Mouse (Mus musculus) splenic B cell, adult 2 months (primary cell): ENCODE data around the gene Hist1h4i.
"Not testable (repeated sequence)": the region's sequence is repeated elsewhere in the genome, so short reads cannot be mapped to it uniquely, and the experiment has no call there.

ENCODE experiments used
- DNase-seq: peaks from one replicate; pipeline ENCODE4 v3.0.0-alpha.2; 2011; ENCODE audit warnings: low read depth, low spot score
- H3K27me3 ChIP-seq: 2 replicates; pipeline ENCODE4 v1.6.1; 2012; ENCODE audit warnings: mild to moderate bottlenecking, low read length, moderate library complexity, mixed read lengths; ENCODE audit not compliant: control insufficient read depth, poor library complexity, insufficient read depth, severe bottlenecking
- H3K36me3 ChIP-seq: 2 replicates; pipeline ENCODE4 v1.6.1; 2012; ENCODE audit warnings: mild to moderate bottlenecking, low read length, moderate library complexity, mixed read lengths; ENCODE audit not compliant: control insufficient read depth, poor library complexity, insufficient read depth, severe bottlenecking

Gene Hist1h4i

DNA sequence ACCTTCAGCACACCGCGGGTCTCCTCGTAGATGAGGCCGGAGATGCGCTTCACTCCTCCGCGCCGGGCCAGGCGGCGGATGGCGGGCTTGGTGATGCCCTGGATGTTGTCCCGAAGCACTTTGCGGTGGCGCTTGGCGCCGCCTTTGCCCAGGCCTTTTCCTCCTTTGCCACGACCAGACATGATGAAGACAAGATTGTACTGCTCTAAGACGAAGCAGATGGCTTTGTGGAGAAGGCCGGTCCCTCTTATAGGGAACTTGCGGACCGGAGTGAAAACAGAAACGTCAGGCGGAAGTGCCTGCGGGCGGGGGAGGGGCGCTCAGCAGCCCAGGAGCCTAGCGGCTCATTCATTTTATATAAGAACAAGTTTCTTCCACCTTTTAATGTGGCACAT is at the start of gene Hist1h4i:
Gene Hist1h4i, minus strand, starts transcription at position 221 of the 395 bp plus-strand sequence.
- H3K27me3 ChIP-seq, H3K36me3 ChIP-seq: not testable (repeated sequence)
- DNase-seq = peak; percentile 98

DNA sequence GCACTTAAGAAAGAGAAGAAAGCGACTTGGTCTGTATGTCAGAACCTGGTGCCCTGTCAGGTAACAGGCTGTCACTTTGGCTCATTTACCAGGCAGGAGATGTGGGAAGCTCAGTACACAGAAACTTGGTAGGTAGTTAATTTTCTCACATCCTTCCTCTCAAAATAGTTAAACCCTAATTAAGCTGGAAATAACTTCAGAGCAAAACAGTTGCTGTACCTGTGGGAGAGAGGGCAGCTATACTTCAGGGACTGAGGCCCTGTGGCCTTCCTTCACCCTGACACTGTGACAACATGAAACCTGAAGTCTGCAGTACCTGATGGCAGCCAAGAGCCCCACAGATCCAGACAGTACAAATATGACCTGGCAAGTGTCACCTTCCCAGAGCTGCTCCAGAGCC is 43.0 kb upstream of the Hist1h4i start, which contains the start of gene Vmn1r188:
Gene Vmn1r188, plus strand, starts transcription at position 301 of the 400 bp plus-strand sequence.
- H3K36me3 ChIP-seq, DNase-seq, H3K27me3 ChIP-seq: not testable (repeated sequence)

DNA sequence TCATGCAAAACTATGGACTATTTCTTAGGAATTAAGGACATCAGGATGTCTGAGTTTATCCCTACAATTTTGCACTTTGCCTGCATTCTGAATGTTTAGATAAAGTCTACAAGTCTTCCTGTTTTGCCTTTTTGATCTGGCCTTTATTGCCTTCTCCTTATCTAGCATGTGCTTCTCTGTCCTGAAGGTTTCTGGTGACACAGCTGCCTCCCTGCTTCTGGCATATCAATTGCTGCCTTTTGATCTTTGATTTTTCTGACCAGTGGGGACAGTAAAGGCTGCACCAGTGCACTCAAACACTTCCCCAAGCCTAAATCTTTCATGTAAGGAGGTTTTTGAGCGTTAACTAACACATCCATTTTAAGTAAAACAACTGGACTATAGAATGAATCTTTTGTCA is 22.3 kb upstream of the Hist1h4i start:
- no peak for DNase-seq
- H3K27me3 ChIP-seq = no peaks in the 10 kb centered on the region; the same call in 1 of the 2 replicates

DNA sequence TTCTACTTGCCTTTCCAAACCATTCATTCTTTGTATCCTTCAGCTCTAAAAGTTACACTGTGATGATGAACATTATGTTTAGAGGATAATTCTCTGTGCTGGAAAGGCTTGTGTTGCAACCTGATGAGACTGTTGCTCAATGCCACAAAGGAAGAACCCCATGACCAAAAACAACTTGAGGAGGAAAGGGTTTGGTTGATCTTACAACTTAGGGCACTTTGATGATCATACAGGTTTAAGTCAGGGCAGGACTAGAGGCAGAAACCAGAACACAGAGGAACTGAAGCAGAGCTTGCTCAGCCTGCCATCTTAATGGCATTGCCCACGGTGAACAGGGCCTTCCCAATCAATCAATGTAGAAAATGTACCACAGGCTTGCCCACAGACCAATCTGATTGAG is 20.3 kb upstream of the Hist1h4i start:
- DNase-seq = no peak
- Histone ChIP-seq H3K36me3 (no peaks in the 10 kb centered on the region), H3K27me3 (no peaks in the 10 kb centered on the region; the same call in 1 of the 2 replicates)

More for the DNA sequence above, 22.3 kb upstream of the Hist1h4i start:
- no peaks in the 10 kb centered on the region for H3K36me3 ChIP-seq

DNA sequence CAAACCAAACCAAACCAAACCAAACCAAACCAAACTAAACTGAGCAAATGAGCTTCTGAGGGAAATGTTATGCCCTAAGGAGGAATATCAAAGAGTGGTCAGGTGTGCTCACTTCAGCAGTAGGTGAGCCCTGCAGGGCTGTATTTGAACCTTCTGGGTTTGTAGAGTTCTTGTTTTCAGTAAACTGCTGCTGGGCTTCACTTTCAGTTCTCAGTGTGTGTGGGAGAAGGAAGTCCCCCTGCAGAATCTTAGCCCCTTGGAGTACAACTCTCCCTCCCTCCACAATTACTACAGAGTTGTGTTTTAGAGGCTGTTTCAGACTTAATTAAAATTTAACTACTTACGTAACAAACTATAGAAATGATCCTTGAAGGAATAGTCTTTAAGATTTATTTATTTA is 12.6 kb upstream of the Hist1h4i start:
- no peak for DNase-seq
- H3K36me3 ChIP-seq = no peaks in the 10 kb centered on the region
- no peaks in the 10 kb centered on the region; the same call in 1 of the 2 replicates for H3K27me3 ChIP-seq

DNA sequence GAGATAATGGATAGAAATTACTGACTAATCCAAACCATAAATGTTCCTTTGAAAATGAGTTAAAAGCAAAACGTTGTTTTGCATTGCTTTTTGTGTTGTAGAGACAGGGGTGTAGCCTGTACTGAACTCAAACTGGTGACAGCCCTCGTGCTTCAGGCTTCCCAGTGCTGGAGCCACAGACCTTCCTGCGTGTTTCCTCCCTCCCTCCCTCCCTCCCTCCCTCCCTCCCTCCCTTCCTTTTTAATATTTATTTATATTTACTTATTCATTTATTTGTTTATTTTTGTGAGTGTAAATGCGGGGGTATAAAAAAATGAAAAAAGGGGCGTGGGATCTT is 10.3 kb upstream of the Hist1h4i start:
- no peaks in the 10 kb centered on the region; the same call in 1 of the 2 replicates for H3K27me3 ChIP-seq
- DNase-seq = no peak
- no peaks in the 10 kb centered on the region for H3K36me3 ChIP-seq

DNA sequence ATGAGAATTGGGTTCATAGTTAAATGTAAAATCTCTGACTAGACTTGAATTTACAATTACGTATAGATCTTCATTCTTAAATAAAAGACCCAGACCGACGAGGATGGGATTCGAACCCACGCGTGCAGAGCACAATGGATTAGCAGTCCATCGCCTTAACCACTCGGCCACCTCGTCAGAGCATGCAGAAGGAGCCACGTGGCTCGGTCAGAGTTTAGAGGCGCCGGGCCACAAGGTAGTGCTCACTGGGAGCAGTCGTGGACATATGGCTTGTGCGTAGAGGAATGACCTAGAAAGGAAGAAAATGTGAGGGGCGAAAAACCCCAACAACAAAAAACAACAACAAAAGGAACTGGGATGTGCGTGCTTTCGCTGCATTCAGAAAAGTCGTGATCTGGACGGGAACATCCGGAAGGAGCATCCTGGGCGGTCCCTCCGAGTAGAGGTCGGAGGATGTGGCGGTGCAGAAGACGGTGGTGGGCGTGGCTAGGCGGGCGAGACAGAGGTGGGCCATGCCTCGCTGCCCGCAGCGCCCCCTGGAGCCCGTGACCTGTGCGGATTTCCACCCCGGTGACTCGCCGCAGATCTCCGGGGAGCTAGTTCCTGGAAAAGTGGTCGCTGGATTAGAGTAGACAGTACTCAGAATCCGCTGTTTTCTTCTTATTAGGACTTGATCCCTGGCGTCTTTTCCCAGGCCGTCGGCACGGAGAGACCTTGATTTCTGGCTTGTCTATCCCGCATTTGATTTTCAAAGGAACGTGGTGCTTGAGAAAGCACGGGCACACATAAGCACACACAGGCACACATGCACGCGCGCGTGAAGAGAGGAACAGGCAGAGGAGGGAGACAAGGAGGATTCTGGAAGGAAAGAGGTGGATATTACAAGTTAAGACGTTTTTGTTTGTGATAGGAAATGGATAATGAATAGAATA is 9.7 kb upstream of the Hist1h4i start:
- Histone ChIP-seq H3K27me3 (no peaks in the 10 kb centered on the region; the same call in 1 of the 2 replicates), H3K36me3 (no peaks in the 10 kb centered on the region)
- DNase-seq = peak; percentile 96

DNA sequence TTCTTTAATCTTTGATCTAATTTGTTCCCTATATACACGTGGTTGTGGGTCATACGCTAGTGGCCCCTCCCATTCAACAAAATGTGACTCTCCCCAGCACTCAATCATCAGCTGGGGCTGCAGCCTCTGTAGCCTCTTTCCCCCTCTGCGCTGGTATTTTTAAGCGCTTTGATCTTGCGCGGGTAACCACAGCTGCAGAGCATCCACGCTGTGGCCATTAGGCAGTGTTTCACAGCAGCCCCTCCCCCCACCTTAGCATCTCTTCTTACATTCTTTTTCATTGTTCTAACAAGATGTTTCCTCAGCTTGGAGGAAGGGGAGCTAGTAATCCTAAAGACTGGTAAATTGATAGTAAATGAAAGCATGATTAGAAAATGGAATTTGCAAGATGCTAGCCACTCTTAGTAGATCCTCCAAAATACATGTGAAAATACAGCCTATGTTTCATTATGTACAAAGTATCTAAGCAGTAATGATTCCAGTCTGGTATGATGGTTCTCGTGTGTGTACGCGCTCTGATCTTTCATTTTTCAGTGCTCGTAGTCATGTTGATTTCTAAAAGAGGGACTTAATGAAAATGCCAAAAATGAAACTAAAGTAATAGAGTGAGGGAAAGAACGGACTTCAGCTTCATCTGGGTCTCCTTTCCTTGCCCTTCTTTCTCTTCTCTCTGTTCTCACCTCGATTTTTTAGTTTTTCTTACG is 8.7 kb upstream of the Hist1h4i start:
- no peaks in the 10 kb centered on the region; the same call in 1 of the 2 replicates for H3K27me3 ChIP-seq
- peak; percentile 64 for DNase-seq
- H3K36me3 ChIP-seq = no peaks in the 10 kb centered on the region

DNA sequence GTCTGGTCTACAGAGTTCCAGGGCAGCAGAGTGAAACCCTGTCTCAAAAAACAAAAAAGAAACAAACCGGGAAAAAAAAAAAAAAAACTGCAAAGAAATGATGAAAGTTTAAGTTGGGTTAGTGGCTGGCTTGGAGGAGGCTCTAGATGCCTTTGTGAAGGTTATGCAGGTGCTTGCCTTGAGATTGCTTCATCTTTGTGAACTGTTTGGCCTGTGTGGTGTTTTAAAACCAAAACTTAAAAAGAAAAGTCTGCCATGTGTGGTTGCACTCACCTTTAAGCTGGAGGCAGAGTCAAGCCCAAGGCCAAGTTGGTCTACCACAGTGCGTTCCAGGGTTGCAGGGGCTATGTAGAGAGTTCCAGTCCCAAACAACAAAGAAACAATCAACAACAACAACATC is 7.9 kb upstream of the Hist1h4i start:
- no peaks in the 10 kb centered on the region for H3K27me3 ChIP-seq
- DNase-seq = no peak
- H3K36me3 ChIP-seq = no peaks in the 10 kb centered on the region

DNA sequence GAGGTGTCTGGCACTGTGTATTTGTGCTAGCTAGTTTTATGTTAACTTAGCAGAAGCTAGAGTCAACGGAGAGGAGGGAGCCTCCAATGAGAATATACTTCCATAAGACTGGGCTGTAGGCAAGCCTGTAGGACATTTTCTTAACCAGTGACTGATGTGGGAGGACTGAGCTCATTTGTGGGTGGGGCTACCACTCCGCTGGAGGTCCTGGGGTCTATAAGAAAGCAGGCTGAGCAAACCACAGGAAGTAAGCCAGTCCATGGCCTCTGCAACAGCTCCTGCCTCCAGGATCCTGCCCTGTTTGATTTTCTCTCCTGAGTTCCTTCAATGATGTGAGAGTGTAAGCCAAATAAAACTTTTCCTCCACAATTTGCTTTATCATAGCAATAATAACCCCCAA is 4.1 kb upstream of the Hist1h4i start:
- DNase-seq = no peak
- Histone ChIP-seq H3K27me3 (no peaks in the 10 kb centered on the region), H3K36me3 (no peaks in the 10 kb centered on the region)

DNA sequence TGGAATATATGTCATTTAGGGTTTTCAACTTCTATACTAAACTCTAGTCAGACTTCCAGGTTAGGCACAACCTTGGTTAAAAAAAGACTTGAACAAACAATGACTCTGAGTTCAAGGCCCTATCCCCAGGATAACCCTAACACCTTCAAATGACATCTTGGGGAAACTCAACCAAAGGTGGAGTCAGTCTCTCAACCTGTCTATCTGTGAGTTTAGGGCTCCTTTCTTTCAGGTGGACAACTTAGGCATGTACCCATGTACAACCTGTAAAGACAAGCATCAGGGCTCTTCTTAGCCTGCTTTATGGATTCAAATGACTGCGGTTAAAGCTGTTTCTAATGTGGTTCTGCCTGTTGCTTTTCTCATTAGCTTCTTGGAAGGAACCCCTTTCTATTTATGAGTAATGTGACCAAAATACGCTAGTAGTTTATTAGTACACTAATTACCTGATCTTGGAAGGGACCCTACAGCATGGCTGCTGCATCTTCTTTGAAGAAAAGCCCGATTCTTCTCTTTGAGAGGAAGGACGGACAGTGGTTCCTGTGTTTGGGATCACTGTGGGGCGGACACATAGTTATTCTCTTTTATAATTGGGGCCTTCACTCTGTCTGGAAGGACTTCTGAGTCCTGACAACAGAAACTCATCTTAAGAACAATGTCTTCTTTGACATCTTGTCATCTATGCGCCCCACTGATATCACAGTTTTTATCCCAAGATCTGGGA is 3.4 kb upstream of the Hist1h4i start:
- no peak for DNase-seq
- no peaks in the 10 kb centered on the region for H3K27me3 ChIP-seq
- H3K36me3 ChIP-seq = no peaks in the 10 kb centered on the region

DNA sequence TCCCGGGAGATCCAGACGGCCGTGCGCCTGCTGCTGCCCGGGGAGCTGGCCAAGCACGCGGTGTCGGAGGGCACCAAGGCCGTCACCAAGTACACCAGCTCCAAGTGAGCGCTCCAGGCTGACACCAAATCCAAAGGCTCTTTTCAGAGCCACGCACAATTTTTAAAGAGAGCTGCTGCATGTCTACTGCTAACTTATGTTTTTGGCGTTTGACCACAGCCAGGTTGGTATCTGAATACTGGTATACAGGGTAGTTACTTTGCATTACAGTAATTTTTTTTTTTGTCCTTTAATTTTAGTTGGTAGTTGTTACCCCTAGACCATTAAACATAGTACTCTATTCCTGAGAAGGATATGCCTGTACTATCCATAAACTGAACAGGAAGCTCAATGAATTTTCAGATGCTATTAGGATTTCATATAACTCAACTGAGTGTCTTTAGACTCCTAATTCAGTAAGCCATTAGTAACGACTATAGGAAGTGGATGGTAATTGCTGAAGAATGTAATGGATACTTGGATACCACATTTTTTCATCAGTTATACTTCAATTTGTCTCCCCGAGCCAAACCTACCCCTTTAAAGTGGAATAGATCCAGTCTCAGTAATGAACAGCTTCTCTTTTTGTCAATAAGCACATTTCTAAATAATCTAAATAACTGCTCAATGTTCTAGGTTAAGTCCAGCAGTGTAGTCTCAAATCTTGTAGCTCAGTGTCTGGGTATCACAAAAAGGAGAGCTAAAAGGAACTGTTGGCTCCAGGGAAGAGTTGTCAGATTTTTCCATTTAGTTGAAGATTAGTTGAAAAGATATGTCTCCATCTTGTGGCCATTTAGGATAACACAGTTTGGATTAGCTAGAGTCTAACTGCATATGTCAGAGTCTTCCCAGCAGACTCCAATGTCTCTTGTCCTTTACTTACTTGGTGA is 2.6 kb upstream of the Hist1h4i start:
- Histone ChIP-seq H3K27me3 (no peaks in the 10 kb centered on the region), H3K36me3 (no peaks in the 10 kb centered on the region)
- DNase-seq = peak; percentile 79

DNA sequence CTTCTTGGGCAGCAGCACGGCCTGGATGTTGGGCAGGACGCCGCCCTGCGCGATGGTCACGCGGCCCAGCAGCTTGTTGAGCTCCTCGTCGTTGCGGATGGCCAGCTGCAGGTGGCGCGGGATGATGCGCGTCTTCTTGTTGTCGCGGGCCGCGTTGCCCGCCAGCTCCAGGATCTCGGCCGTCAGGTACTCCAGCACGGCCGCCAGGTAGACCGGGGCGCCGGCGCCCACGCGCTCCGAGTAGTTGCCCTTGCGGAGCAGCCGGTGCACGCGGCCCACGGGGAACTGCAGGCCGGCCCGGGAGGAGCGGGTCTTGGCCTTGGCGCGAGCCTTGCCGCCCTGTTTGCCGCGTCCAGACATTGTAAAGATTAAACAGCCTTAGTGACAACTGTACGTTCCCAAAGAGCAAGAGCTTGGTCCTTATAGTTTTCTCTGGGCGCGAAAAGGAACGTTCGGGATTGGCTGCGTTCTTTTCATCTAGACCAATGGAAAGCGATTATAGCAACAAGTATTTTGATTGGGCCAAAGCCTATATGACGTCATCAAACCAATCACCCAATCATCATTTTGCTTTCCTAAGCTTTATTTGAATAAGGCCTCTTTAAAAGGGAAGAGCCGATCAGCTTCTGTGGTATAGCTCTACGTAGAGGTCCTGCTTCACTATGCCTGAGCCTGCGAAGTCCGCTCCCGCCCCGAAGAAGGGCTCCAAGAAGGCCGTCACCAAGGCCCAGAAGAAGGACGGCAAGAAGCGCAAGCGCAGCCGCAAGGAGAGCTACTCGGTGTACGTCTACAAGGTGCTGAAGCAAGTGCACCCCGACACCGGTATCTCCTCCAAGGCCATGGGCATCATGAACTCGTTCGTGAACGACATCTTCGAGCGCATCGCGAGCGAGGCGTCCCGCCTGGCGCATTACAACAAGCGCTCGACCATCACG is 1.7 kb upstream of the Hist1h4i start, which contains the start of the genes Hist1h2ag and Hist1h2bj:
Gene Hist1h2ag, minus strand, starts transcription at position 377 of the 935 bp plus-strand sequence.
Gene Hist1h2bj, plus strand, starts transcription at position 647 of the 935 bp plus-strand sequence.
- not testable (repeated sequence) for H3K36me3 ChIP-seq, H3K27me3 ChIP-seq
- peak; percentile 98 for DNase-seq
